ENCODE assay signal across 26 mouse cellular contexts in the genomic region with DNA sequence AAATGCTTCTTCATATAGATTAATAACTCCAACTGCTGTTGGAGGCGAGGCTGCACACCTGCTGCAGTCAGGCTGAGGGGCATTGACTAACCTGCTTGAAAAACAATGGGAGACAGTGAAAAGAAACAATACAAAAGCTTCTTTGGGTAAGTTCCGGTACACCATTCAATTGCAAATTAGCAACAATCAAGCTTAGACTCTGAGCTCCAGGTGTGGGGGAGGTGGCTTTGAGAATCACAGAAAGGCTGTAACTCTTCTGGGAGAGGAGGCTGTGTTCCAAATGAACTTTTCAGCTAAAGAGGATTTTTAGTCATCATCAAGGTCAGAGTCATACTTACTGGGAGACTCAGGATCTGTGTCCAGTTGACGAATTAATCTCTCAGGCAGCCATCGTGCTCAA. TPM values are rescaled to one million over a fixed set of nuclear protein-coding genes. Genes with fewer than 3 reads are reported as not detected.
A peak's percentile ranks its signal among the peaks of the same experiment; 100 is the strongest.
DNase-seq lines count a peak whose midpoint lies in the region; TF ChIP-seq lines count a peak whose summit lies in the region.
"Had no signal": no experiment of that assay in that cellular context is flagged by ENCODE, and none has a peak within 500 bp of the region (broad histone marks: within the 10 kb centered on the region; RNA-seq: fewer than 3 reads in every experiment).

No protein-coding gene starts in this region.

- no peaks in the 10 kb centered on the region; the same call in 1 of the 2 replicates for H3K36me3 ChIP-seq in ES-E14 (ENCODE audit: control insufficient read depth, insufficient read depth, low read length, poor library complexity, severe bottlenecking)
- H3K36me3 ChIP-seq: G1E had no signal

- H3K4me3 ChIP-seq in ES-E14 (ENCODE audit: insufficient read depth in 1 of 2, low read depth in 1 of 2, low read length in 2 of 2, poor library complexity in 1 of 2, severe bottlenecking in 1 of 2) = no peak overlapping the region

- H3K9me3 ChIP-seq in ES-E14 (ENCODE audit: control insufficient read depth, insufficient read depth, low read depth, low read length) = peaks cover 8% of the 10 kb centered on the region
- H3K9me3 ChIP-seq: G1E had no signal

- DNase-seq in ES-CJ7 (ENCODE audit: low read depth, low spot score) = peak; percentile 56
- DNase-seq in ES-E14 (ENCODE audit: low read depth, low spot score) = no peak
- DNase-seq in R1 (ENCODE audit: low read depth, low spot score) = peak; percentile 77
- DNase-seq in ZHBTc4 (ENCODE audit: low read depth, low spot score) = peak; percentile 63
- no peak for DNase-seq in right cerebral cortex, postnatal 36 days (ENCODE audit: low spot score in 2 of 2)
- DNase-seq in testis, postnatal 10 days (ENCODE audit: low spot score) = no peak
- DNase-seq in thymus, postnatal 14 days = no peak
- DNase-seq in layer of hippocampus, adult 9-10 months (ENCODE audit: low spot score) = no peak
- DNase-seq: adrenal gland, adult 2 months; adrenal gland, adult 8-10 months; adrenal gland, postnatal 10 days; adrenal gland, postnatal 14 days; adrenal gland, postnatal 25 days; B cell, adult 2 months; cerebellum, adult 11 months; cerebellum, adult 11-12 months; cerebellum, adult 18-20 months; cerebellum, adult 2 months; cerebellum, adult 8-10 months; cerebellum, adult 9-10 months had no signal

- in situ Hi-C loops in ES-E14 (cut with MboI; ENCODE audit: low sequenced_read_pairs in 2 of 2, unreplicated experiment in 2 of 2) = no loop called here

- H3K4me1 ChIP-seq in ES-E14 (ENCODE audit: control insufficient read depth in 2 of 2, insufficient read depth in 2 of 2, low read length in 2 of 2, poor library complexity in 1 of 2) = no peaks in the 10 kb centered on the region

- H3K9ac ChIP-seq in ES-E14 (ENCODE audit: insufficient read depth, low read depth, low read length, poor library complexity, severe bottlenecking) = no peak overlapping the region

- peak overlapping the region; percentile 47; the same call in 1 of the 2 replicates for H3K27ac ChIP-seq in ES-E14 (ENCODE audit: insufficient read depth, low read depth, low read length, poor library complexity, severe bottlenecking)

TF ChIP-seq in ES-E14, 5 proteins besides CTCF, POLR2A, EP300 and RAD21:
- TF ChIP-seq ZNF384 (IDR thresholded peaks at IDR 0.05; ENCODE audit: low read depth, low read length) = no peak
- TF ChIP-seq ZC3H11A (IDR thresholded peaks at IDR 0.05; ENCODE audit: borderline replicate concordance, low read depth, low read length) = no peak
- TF ChIP-seq CHD2 (IDR thresholded peaks at IDR 0.05; ENCODE audit: low read depth, low read length) = no peak
- no peak for TF ChIP-seq MAFK (IDR thresholded peaks at IDR 0.05; ENCODE audit: insufficient read depth, low read depth, low read length)
- TF ChIP-seq HCFC1 (IDR thresholded peaks at IDR 0.05; ENCODE audit: borderline replicate concordance, insufficient read depth, low read length) = no peak

RNA-seq across cellular contexts. Expression of gene Olfr916, which starts 27.3 kb away (rescaled TPM):
- total RNA-seq in ES-E14 (2012; rRNA removed) = not detected in 2 replicates
- total RNA-seq: adrenal gland, adult 18-20 months; adrenal gland, adult 2 months; adrenal gland, adult 8-10 months; adrenal gland, postnatal 10 days; adrenal gland, postnatal 14 days; adrenal gland, postnatal 25 days; adrenal gland, postnatal 36 days; adrenal gland, postnatal 4 days; CH12.LX; MEL had no signal

RNA-seq across cellular contexts. Expression of gene Olfr914, which starts 27.5 kb away (rescaled TPM):
- not detected in 2 replicates for total RNA-seq in ES-E14 (2012; rRNA removed)
- total RNA-seq: adrenal gland, adult 18-20 months; adrenal gland, adult 2 months; adrenal gland, adult 8-10 months; adrenal gland, postnatal 10 days; adrenal gland, postnatal 14 days; adrenal gland, postnatal 25 days; adrenal gland, postnatal 36 days; adrenal gland, postnatal 4 days; CH12.LX; MEL had no signal

RNA-seq across cellular contexts. Expression of gene Olfr917, which starts 33.2 kb away (rescaled TPM):
- total RNA-seq in ES-E14 (2012; rRNA removed) = not detected in 2 replicates
- total RNA-seq: adrenal gland, adult 18-20 months; adrenal gland, adult 2 months; adrenal gland, adult 8-10 months; adrenal gland, postnatal 10 days; adrenal gland, postnatal 14 days; adrenal gland, postnatal 25 days; adrenal gland, postnatal 36 days; adrenal gland, postnatal 4 days; CH12.LX; G1E; MEL had no signal

RNA-seq across cellular contexts. Expression of gene Olfr913, which starts 39.8 kb away (rescaled TPM):
- not detected in 2 replicates for total RNA-seq in ES-E14 (2012; rRNA removed)
- total RNA-seq: adrenal gland, adult 18-20 months; adrenal gland, adult 2 months; adrenal gland, adult 8-10 months; adrenal gland, postnatal 10 days; adrenal gland, postnatal 14 days; adrenal gland, postnatal 25 days; adrenal gland, postnatal 36 days; adrenal gland, postnatal 4 days; CH12.LX; MEL had no signal

RNA-seq across cellular contexts. Expression of gene Olfr918, which starts 42.0 kb away (rescaled TPM):
- total RNA-seq in ES-E14 (2012; rRNA removed) = not detected in 2 replicates
- total RNA-seq: adrenal gland, adult 18-20 months; adrenal gland, adult 2 months; adrenal gland, adult 8-10 months; adrenal gland, postnatal 10 days; adrenal gland, postnatal 14 days; adrenal gland, postnatal 25 days; adrenal gland, postnatal 36 days; adrenal gland, postnatal 4 days; CH12.LX; MEL had no signal

Comparison
In these comparisons a context has a peak if more than half of its experiments do, and no peak if none do; other contexts are left out.
1. DNase-seq: peak in ES-CJ7 (single experiment), R1 (single experiment) and ZHBTc4 (single experiment); none in ES-E14 (single experiment), right cerebral cortex, postnatal 36 days (0 of 2), testis, postnatal 10 days (single experiment), thymus, postnatal 14 days (single experiment) and layer of hippocampus, adult 9-10 months (single experiment).